Mouse (Mus musculus) gastrocnemius, postnatal 36 days (tissue): ENCODE data around the gene Gad2. TPM values are rescaled to one million over a fixed set of nuclear protein-coding genes. Genes with fewer than 3 reads are reported as not detected.

ENCODE experiments used
- microRNA-seq, 2 experiments: library from miRNA; unstranded; fragments of <30 nt; microRNA quantifications; one replicate each; pipeline ENCODE4 v1.2.0; 2021
- total RNA-seq, 2 experiments: library from RNA; stranded (reverse); gene quantifications; 2 replicates each; pipeline ENCODE4 v1.2.3; 2021

Gad2 gene
- total RNA-seq, 2 experiments from 2014 or later: not detected

Small RNAs within 50 kb of the gene (microRNA-seq; reads per million reads assigned to microRNA genes)
- gene Gm23636 (0 reads per million in 2 experiments), gene Mir3967 (0 reads per million in 2 experiments)

Other genes starting within 250 kb of the Gad2 start
- gene Apbb1ip, start 151.9 kb downstream of the Gad2 start, total RNA-seq: 1 to 10 TPM; 2.3 to 2.7 TPM